Mouse (Mus musculus) induced T-regulatory cell, adult 2 months (primary cell): Measurements from ENCODE around the gene Nt5e.

Experiments used
- DNase-seq: peaks from one replicate; pipeline ENCODE4 v3.0.0-alpha.2; 2012; ENCODE audit warnings: low read depth

Gene Nt5e

GRCm38 (mm10) chr9:88346857-88347256 lies 19.9 kb downstream of the Nt5e start:
- peak; percentile 33 for DNase-seq

GRCm38 (mm10) chr9:88348623-88349022 lies 21.6 kb downstream of the Nt5e start:
- no peak for DNase-seq

GRCm38 (mm10) chr9:88350317-88350716 lies 23.3 kb downstream of the Nt5e start:
- no peak for DNase-seq

- DNase-seq, result no peak
Measured at GRCm38 (mm10) chr9:88351163-88351562, 24.2 kb downstream of the Nt5e start.

- no peak for DNase-seq
Measured at GRCm38 (mm10) chr9:88352741-88353140, 25.7 kb downstream of the Nt5e start.

GRCm38 (mm10) chr9:88353459-88353858 lies 26.5 kb downstream of the Nt5e start:
- no peak for DNase-seq

- peak; percentile 44 for DNase-seq
Measured at GRCm38 (mm10) chr9:88357173-88357572, 30.2 kb downstream of the Nt5e start.

- no peak for DNase-seq
Measured at GRCm38 (mm10) chr9:88359140-88359539, 32.1 kb downstream of the Nt5e start.

- no peak for DNase-seq
Measured at GRCm38 (mm10) chr9:88361211-88361909, 34.4 kb downstream of the Nt5e start.

GRCm38 (mm10) chr9:88362055-88362850 lies 35.3 kb downstream of the Nt5e start:
- no peak for DNase-seq

GRCm38 (mm10) chr9:88363102-88363501 lies 36.1 kb downstream of the Nt5e start:
- no peak for DNase-seq

- peak; percentile 43 for DNase-seq
Measured at GRCm38 (mm10) chr9:88366308-88366707, 39.3 kb downstream of the Nt5e start.

- DNase-seq, result no peak
Measured at GRCm38 (mm10) chr9:88366819-88367218, 39.8 kb downstream of the Nt5e start.

- no peak for DNase-seq
Measured at GRCm38 (mm10) chr9:88367322-88367721, 40.3 kb downstream of the Nt5e start.

- no peak for DNase-seq
Measured at GRCm38 (mm10) chr9:88367751-88368150, 40.8 kb downstream of the Nt5e start.

GRCm38 (mm10) chr9:88368476-88368875 lies 41.5 kb downstream of the Nt5e start:
- no peak for DNase-seq

- DNase-seq, result no peak
Measured at GRCm38 (mm10) chr9:88369666-88370065, 42.7 kb downstream of the Nt5e start.

- no peak for DNase-seq
Measured at GRCm38 (mm10) chr9:88371201-88371600, 44.2 kb downstream of the Nt5e start.

- no peak for DNase-seq
Measured at GRCm38 (mm10) chr9:88373001-88373400, 46.0 kb downstream of the Nt5e start.

- DNase-seq, result no peak
Measured at GRCm38 (mm10) chr9:88377483-88377882, 50.5 kb downstream of the Nt5e start.

GRCm38 (mm10) chr9:88379057-88379456 lies 52.1 kb downstream of the Nt5e start:
- no peak for DNase-seq

- DNase-seq, result peak; percentile 86
Measured at GRCm38 (mm10) chr9:88380076-88380475, 53.1 kb downstream of the Nt5e start.

- no peak for DNase-seq
Measured at GRCm38 (mm10) chr9:88380542-88380941, 53.5 kb downstream of the Nt5e start.
